Mouse (Mus musculus) gastrocnemius, postnatal 36 days (tissue): ENCODE results near the gene C1ra. TPM values are rescaled to one million over a fixed set of nuclear protein-coding genes. Genes with fewer than 3 reads are reported as not detected.
"Not testable (repeated sequence)": the region's sequence is repeated elsewhere in the genome, so short reads cannot be mapped to it uniquely, and the experiment has no call there.

Experiments used
- DNase-seq, 2 experiments: peaks; one replicate each; pipeline ENCODE4 v3.0.0; 2022
- intact Hi-C: fragments of 180-260 bp; cut with DNase I; formaldehyde crosslinking; loops from one replicate; pipeline ENCODE4 v1.15.1; 2025
- total RNA-seq, 2 experiments: library from RNA; stranded (reverse); gene quantifications; 2 replicates each; pipeline ENCODE4 v1.2.3; 2021

Gene C1ra
- total RNA-seq, 2 experiments from 2014 or later = 7.3 to 8.3 TPM

GRCm38 (mm10) chr6:124536125-124536829 lies 24.1 kb downstream of the C1ra start:
- DNase-seq, intact Hi-C loops: not testable (repeated sequence)

GRCm38 (mm10) chr6:124541176-124541575 lies 29.0 kb downstream of the C1ra start:
- DNase-seq, intact Hi-C loops: not testable (repeated sequence)

- intact Hi-C loops = not testable (repeated sequence)
These were observed 30.1 kb downstream of the C1ra start, which contains the start of gene C1s1 for GRCm38 (mm10) chr6:124542284-124542683. TSS of gene C1s1 (minus strand) at chr6:124542359.

GRCm38 (mm10) chr6:124544466-124544865 lies 32.3 kb downstream of the C1ra start:
- intact Hi-C loops = no loop called here
- no peak for DNase-seq

More at GRCm38 (mm10) chr6:124542284-124542683, 30.1 kb downstream of the C1ra start, which contains the start of gene C1s1:
- DNase-seq = peak in 1 of 2 experiments; percentile 64

GRCm38 (mm10) chr6:124545425-124545824 lies 33.2 kb downstream of the C1ra start:
- intact Hi-C loops = no loop called here
- no peak for DNase-seq

- intact Hi-C loops, DNase-seq: not testable (repeated sequence)
These were observed 35.8 kb downstream of the C1ra start for GRCm38 (mm10) chr6:124547979-124548378.

- intact Hi-C loops = no loop called here
- DNase-seq = no peak
These were observed 36.9 kb downstream of the C1ra start for GRCm38 (mm10) chr6:124549023-124549550.

GRCm38 (mm10) chr6:124552766-124553165 lies 40.6 kb downstream of the C1ra start:
- DNase-seq = no peak
- intact Hi-C loops = no loop called here

GRCm38 (mm10) chr6:124555956-124556355 lies 43.8 kb downstream of the C1ra start:
- DNase-seq, intact Hi-C loops: not testable (repeated sequence)

GRCm38 (mm10) chr6:124561156-124561555 lies 49.0 kb downstream of the C1ra start:
- intact Hi-C loops, DNase-seq: not testable (repeated sequence)

- DNase-seq, intact Hi-C loops: not testable (repeated sequence)
These were observed 49.4 kb downstream of the C1ra start for GRCm38 (mm10) chr6:124561611-124562010.

- intact Hi-C loops = loop anchor here (5.0 kb wide), 1 partner anchor 187 kb away; the partner anchor contains the start of genes Atn1 and Gm45234
- peak; percentile 38 to 51 for DNase-seq
These were observed 57.8 kb downstream of the C1ra start, which contains the start of gene C1rb for GRCm38 (mm10) chr6:124570026-124570425. TSS of gene C1rb (plus strand) at chr6:124570294.

Other genes starting within 250 kb of the C1ra start
- gene Cd163, start 207.7 kb upstream of the C1ra start, total RNA-seq = 1 to 10 TPM; 6.4 to 9.8 TPM
- 10 to 100 TPM; 21.1 to 22.0 TPM for gene Pex5, start 97.3 kb upstream of the C1ra start, total RNA-seq
- 1 to 10 TPM in 1 of 2 experiments, under 1 TPM in 1; 0.66 to 1.0 TPM for gene Clstn3, start 47.6 kb upstream of the C1ra start, total RNA-seq
- under 1 TPM; 0.46 to 0.59 TPM for gene C1rl, start 19.3 kb upstream of the C1ra start, total RNA-seq
- gene C1s1, start 30.0 kb downstream of the C1ra start, total RNA-seq = 10 to 100 TPM; 17.5 TPM
- 1 to 10 TPM in 1 of 2 experiments, under 1 TPM in 1; 0.89 to 1.2 TPM for gene C1rb, start 57.9 kb downstream of the C1ra start, total RNA-seq
- gene C1s2, start 123.7 kb downstream of the C1ra start, total RNA-seq = under 1 TPM; 0.32 to 0.56 TPM
- 10 to 100 TPM; 16.3 to 18.3 TPM for gene Lpcat3, start 150.6 kb downstream of the C1ra start, total RNA-seq
- 10 to 100 TPM; 51.9 to 53.8 TPM for gene Emg1, start 199.8 kb downstream of the C1ra start, total RNA-seq
- gene Phb2, start 199.9 kb downstream of the C1ra start, total RNA-seq = 100 to 1,000 TPM; 140 to 161 TPM
- 1 to 10 TPM in 1 of 2 experiments, under 1 TPM in 1; 0.64 to 2.5 TPM for gene Ptpn6, start 226.3 kb downstream of the C1ra start, total RNA-seq
- 100 to 1,000 TPM; 150 to 160 TPM for gene Grcc10, start 229.0 kb downstream of the C1ra start, total RNA-seq
- under 1 TPM in 1 of 2 experiments, not detected in 1; 0.08 TPM for gene Gm45234, start 243.6 kb downstream of the C1ra start, total RNA-seq
- 10 to 100 TPM; 38.3 to 40.7 TPM for gene Atn1, start 244.1 kb downstream of the C1ra start, total RNA-seq